20 mouse cellular contexts compared by ENCODE assay signal in genomic region chr5:54419811-54420470, GRCm38 (mm10).
DNase-seq lines count a peak whose midpoint lies in the region; ATAC-seq lines count a peak whose summit lies in the region.
"Had no signal": no experiment of that assay in that cellular context is flagged by ENCODE, and none has a peak within 500 bp of the region (broad histone marks: within the 10 kb centered on the region; RNA-seq: fewer than 3 reads in every experiment).

No protein-coding gene starts in this region.

- H3K27ac ChIP-seq in heart, embryonic 15.5 days, result peak overlapping the region; percentile 64
- H3K27ac ChIP-seq in limb, embryonic 11.5 days (replicated peaks; ENCODE audit: low read depth, low read length), result no peak overlapping the region
- no peak overlapping the region for H3K27ac ChIP-seq in limb, embryonic 10.5 days
- no peak overlapping the region for H3K27ac ChIP-seq in neural tube, embryonic 12.5 days
- H3K27ac ChIP-seq: forebrain, embryonic 15.5 days; liver, embryonic 12.5 days; stomach, embryonic 15.5 days had no signal

- H3K9ac ChIP-seq in heart, embryonic 15.5 days, result no peak overlapping the region
- H3K9ac ChIP-seq in limb, embryonic 11.5 days (ENCODE audit: low read length), result no peak overlapping the region
- no peak overlapping the region for H3K9ac ChIP-seq in neural tube, embryonic 12.5 days
- H3K9ac ChIP-seq: forebrain, embryonic 15.5 days; liver, embryonic 12.5 days; stomach, embryonic 15.5 days had no signal

- H3K9me3 ChIP-seq in heart, embryonic 15.5 days (replicated peaks), result no peaks in the 10 kb centered on the region
- no peaks in the 10 kb centered on the region for H3K9me3 ChIP-seq in limb, embryonic 11.5 days (ENCODE audit: control insufficient read depth, low read length)
- no peaks in the 10 kb centered on the region for H3K9me3 ChIP-seq in limb, embryonic 10.5 days (replicated peaks)
- H3K9me3 ChIP-seq in neural tube, embryonic 12.5 days, result no peaks in the 10 kb centered on the region
- H3K9me3 ChIP-seq: forebrain, embryonic 15.5 days; liver, embryonic 12.5 days; stomach, embryonic 15.5 days had no signal

- peak; percentile 7 for DNase-seq in embryo, embryonic 10.5 days (ENCODE audit: low spot score)
- DNase-seq in embryo, embryonic 10 days (ENCODE audit: low spot score), result no peak
- DNase-seq in heart, postnatal 4 days, result no peak
- peak; percentile 22 for DNase-seq in limb, embryonic 11.5 days (ENCODE audit: low spot score)
- no peak for DNase-seq in limb, embryonic 10.5 days (ENCODE audit: low spot score)
- DNase-seq: adrenal gland, adult 2 months; cerebellum, adult 8-10 months; gastrocnemius, postnatal 36 days; kidney, postnatal 10 days; layer of hippocampus, postnatal 36 days; lung, adult 2 months; thymus, adult 18-20 months had no signal

- WGBS in heart, embryonic 15.5 days, result 53% methylated on average over 5 of the region's 5 CpGs
- 26% methylated on average over 5 of the region's 5 CpGs for WGBS in limb, embryonic 11.5 days
- WGBS in limb, embryonic 10.5 days, result 45% methylated on average over 5 of the region's 5 CpGs
- 65% methylated on average over 5 of the region's 5 CpGs for WGBS in neural tube, embryonic 12.5 days

- H3K27me3 ChIP-seq in heart, embryonic 15.5 days, result no peaks in the 10 kb centered on the region
- no peaks in the 10 kb centered on the region for H3K27me3 ChIP-seq in limb, embryonic 11.5 days (ENCODE audit: control insufficient read depth, insufficient read depth, low read length)
- no peaks in the 10 kb centered on the region for H3K27me3 ChIP-seq in limb, embryonic 10.5 days (ENCODE audit: low read depth, poor library complexity, severe bottlenecking)
- H3K27me3 ChIP-seq in neural tube, embryonic 12.5 days (replicated peaks), result no peaks in the 10 kb centered on the region
- H3K27me3 ChIP-seq: forebrain, embryonic 15.5 days; liver, embryonic 12.5 days; megakaryocyte, embryonic 14.5 days; stomach, embryonic 15.5 days had no signal

- no peak for ATAC-seq in heart, embryonic 15.5 days (replicated peaks; ENCODE audit: insufficient number of reproducible peaks, insufficient read depth, low FRiP score, low read depth)
- ATAC-seq in limb, embryonic 11.5 days (ENCODE audit: insufficient number of reproducible peaks, low FRiP score, low TSS enrichment, low read depth), result peak; percentile 47; the same call in 1 of the 2 replicates
- ATAC-seq in neural tube, embryonic 12.5 days (ENCODE audit: low FRiP score, low read depth), result peak; percentile 44; the same call in 1 of the 2 replicates
- no peak for ATAC-seq in inflammation-experienced regulatory T-cells, adult 6 months
- ATAC-seq: forebrain, embryonic 15.5 days; intestine, embryonic 16.5 days; liver, embryonic 12.5 days had no signal

- H3K4me1 ChIP-seq in heart, embryonic 15.5 days (replicated peaks), result peaks cover 6% of the 10 kb centered on the region
- 0 out of 2 replicates have a peak, but pooled peaks cover 4% of the 10 kb centered on the region for H3K4me1 ChIP-seq in limb, embryonic 11.5 days (ENCODE audit: control insufficient read depth, insufficient read depth, low read length)
- H3K4me1 ChIP-seq in limb, embryonic 10.5 days, result peaks cover 10% of the 10 kb centered on the region
- no peaks in the 10 kb centered on the region for H3K4me1 ChIP-seq in neural tube, embryonic 12.5 days
- H3K4me1 ChIP-seq: forebrain, embryonic 15.5 days; liver, embryonic 12.5 days; megakaryocyte, embryonic 14.5 days; stomach, embryonic 15.5 days had no signal

- H3K36me3 ChIP-seq in heart, embryonic 15.5 days, result no peaks in the 10 kb centered on the region
- H3K36me3 ChIP-seq in limb, embryonic 11.5 days (ENCODE audit: control insufficient read depth, insufficient read depth, low read length), result no peaks in the 10 kb centered on the region
- no peaks in the 10 kb centered on the region for H3K36me3 ChIP-seq in limb, embryonic 10.5 days
- no peaks in the 10 kb centered on the region for H3K36me3 ChIP-seq in neural tube, embryonic 12.5 days
- H3K36me3 ChIP-seq: forebrain, embryonic 15.5 days; liver, embryonic 12.5 days; stomach, embryonic 15.5 days had no signal

- H3K4me3 ChIP-seq in heart, embryonic 15.5 days, result no peak overlapping the region
- H3K4me3 ChIP-seq in limb, embryonic 11.5 days (ENCODE audit: low read depth, low read length), result no peak overlapping the region
- H3K4me3 ChIP-seq in limb, embryonic 10.5 days, result no peak overlapping the region
- H3K4me3 ChIP-seq in neural tube, embryonic 12.5 days, result no peak overlapping the region
- H3K4me3 ChIP-seq: forebrain, embryonic 15.5 days; liver, embryonic 12.5 days; megakaryocyte, embryonic 14.5 days; stomach, embryonic 15.5 days had no signal

- no peak overlapping the region for H3K4me2 ChIP-seq in heart, embryonic 15.5 days
- no peak overlapping the region for H3K4me2 ChIP-seq in limb, embryonic 11.5 days (ENCODE audit: low read depth, severe bottlenecking)
- H3K4me2 ChIP-seq in neural tube, embryonic 12.5 days (replicated peaks), result no peak overlapping the region
- H3K4me2 ChIP-seq: forebrain, embryonic 15.5 days; liver, embryonic 12.5 days; stomach, embryonic 15.5 days had no signal

Comparison
In these comparisons a context has a peak if more than half of its experiments do, and no peak if none do; other contexts are left out.
1. DNase-seq: peak in embryo, embryonic 10.5 days (single experiment) and limb, embryonic 11.5 days (single experiment); none in embryo, embryonic 10 days (single experiment), heart, postnatal 4 days (single experiment) and limb, embryonic 10.5 days (single experiment).
2. ATAC-seq: peak in limb, embryonic 11.5 days (single experiment) and neural tube, embryonic 12.5 days (single experiment); none in heart, embryonic 15.5 days (single experiment) and inflammation-experienced regulatory T-cells, adult 6 months (single experiment).